Mouse (Mus musculus) adrenal gland, adult 2 months (tissue): ENCODE data around the gene Hist1h3a. TPM values are rescaled to one million over a fixed set of nuclear protein-coding genes. Genes with fewer than 3 reads are reported as not detected.

Experiments used
- microRNA-seq, 2 experiments: library from miRNA; unstranded; fragments of <30 nt; microRNA quantifications; one replicate each; pipeline ENCODE4 v1.2.0; 2021
- polyA plus RNA-seq: library from polyadenylated mRNA; depleted of rRNA; stranded (reverse); fragments of >200 nt; gene quantifications from 2 replicates; pipeline ENCODE4 v1.2.3, GENCODE M21; 2012; rRNA removed
- total RNA-seq, 2 experiments: library from RNA; stranded (reverse); gene quantifications; 2 replicates each; pipeline ENCODE4 v1.2.3; 2021

Gene Hist1h3a
- total and polyA plus RNA-seq, 3 experiments, result 6.6 to 35.7 (median 32.5) TPM

Small RNA genes lying within 50 kb of the gene (microRNA-seq; reads per million reads assigned to microRNA genes)
- gene Gm44314 (0 reads per million in 2 experiments), gene Gm44484 (0 reads per million in 2 experiments)

Other genes with a start within 250 kb of the Hist1h3a start
Only the 30 nearest of the 37 such genes appear.
- gene Hist1h1d, start 209.1 kb downstream of the Hist1h3a start, total RNA-seq, result 1 to 10 TPM; 2.4 to 3.4 TPM
- gene Hist1h1d, start 209.1 kb downstream of the Hist1h3a start, polyA plus RNA-seq, result not detected in 2 replicates
- 10 to 100 TPM; 41.4 to 51.2 TPM for gene Hist1h3e, start 200.0 kb downstream of the Hist1h3a start, total RNA-seq
- 12.8 and 14.0 TPM in 2 replicates for gene Hist1h3e, start 200.0 kb downstream of the Hist1h3a start, polyA plus RNA-seq
- gene Hist1h2ae, start 191.2 kb downstream of the Hist1h3a start, total RNA-seq, result 1 to 10 TPM; 2.7 to 4.9 TPM
- 0.90 and 3.7 TPM in 2 replicates for gene Hist1h2ae, start 191.2 kb downstream of the Hist1h3a start, polyA plus RNA-seq
- gene Hist1h2bg, start 191.0 kb downstream of the Hist1h3a start, total RNA-seq, result 10 to 100 TPM; 41.1 to 60.2 TPM
- gene Hist1h2bg, start 191.0 kb downstream of the Hist1h3a start, polyA plus RNA-seq, result 25.3 and 27.0 TPM in 2 replicates
- gene Hist1h2bf, start 188.2 kb downstream of the Hist1h3a start, total RNA-seq, result 10 to 100 TPM; 17.9 to 21.6 TPM
- 0.80 and 5.5 TPM in 2 replicates for gene Hist1h2bf, start 188.2 kb downstream of the Hist1h3a start, polyA plus RNA-seq
- gene Hist1h2ad, start 188.0 kb downstream of the Hist1h3a start, total RNA-seq, result 1 to 10 TPM; 2.9 to 6.4 TPM
- gene Hist1h2ad, start 188.0 kb downstream of the Hist1h3a start, polyA plus RNA-seq, result 2.5 and 3.2 TPM in 2 replicates
- 1 to 10 TPM; 3.7 to 6.5 TPM for gene Hist1h3d, start 186.6 kb downstream of the Hist1h3a start, total RNA-seq
- 3.7 TPM in 2 replicates for gene Hist1h3d, start 186.6 kb downstream of the Hist1h3a start, polyA plus RNA-seq
- gene Hist1h4d, start 180.8 kb downstream of the Hist1h3a start, total RNA-seq, result 100 to 1,000 TPM; 118 to 129 TPM
- 2.6 and 2.7 TPM in 2 replicates for gene Hist1h4d, start 180.8 kb downstream of the Hist1h3a start, polyA plus RNA-seq
- gene Hist1h2be, start 141.3 kb downstream of the Hist1h3a start, total RNA-seq, result 10 to 100 TPM; 11.3 to 14.8 TPM
- 1.7 and 2.0 TPM in 2 replicates for gene Hist1h2be, start 141.3 kb downstream of the Hist1h3a start, polyA plus RNA-seq
- 10 to 100 TPM; 44.2 to 71.4 TPM for gene Hist1h1e, start 139.8 kb downstream of the Hist1h3a start, total RNA-seq
- 1.0 and 1.2 TPM in 2 replicates for gene Hist1h1e, start 139.8 kb downstream of the Hist1h3a start, polyA plus RNA-seq
- 1 to 10 TPM; 2.0 to 2.5 TPM for gene Hist1h2ac, start 78.4 kb downstream of the Hist1h3a start, total RNA-seq
- gene Hist1h2ac, start 78.4 kb downstream of the Hist1h3a start, polyA plus RNA-seq, result 0.34 and 0.87 TPM in 2 replicates
- 100 to 1,000 TPM; 143 to 210 TPM for gene Hist1h2bc, start 78.2 kb downstream of the Hist1h3a start, total RNA-seq
- gene Hist1h2bc, start 78.2 kb downstream of the Hist1h3a start, polyA plus RNA-seq, result 308 and 343 TPM in 2 replicates
- not detected for gene Hist1h1t, start 66.6 kb downstream of the Hist1h3a start, total RNA-seq
- not detected in 2 replicates for gene Hist1h1t, start 66.6 kb downstream of the Hist1h3a start, polyA plus RNA-seq
- 10 to 100 TPM; 70.2 to 84.7 TPM for gene Hist1h4c, start 63.9 kb downstream of the Hist1h3a start, total RNA-seq
- 1.7 and 2.8 TPM in 2 replicates for gene Hist1h4c, start 63.9 kb downstream of the Hist1h3a start, polyA plus RNA-seq
- 10 to 100 TPM; 22.3 to 33.0 TPM for gene Hfe, start 51.5 kb downstream of the Hist1h3a start, total RNA-seq
- 27.9 and 30.3 TPM in 2 replicates for gene Hfe, start 51.5 kb downstream of the Hist1h3a start, polyA plus RNA-seq
- 100 to 1,000 TPM; 168 to 270 TPM for gene Hist1h1c, start 23.6 kb downstream of the Hist1h3a start, total RNA-seq
- 32.9 and 41.2 TPM in 2 replicates for gene Hist1h1c, start 23.6 kb downstream of the Hist1h3a start, polyA plus RNA-seq
- gene Hist1h3c, start 16.8 kb downstream of the Hist1h3a start, total RNA-seq, result 10 to 100 TPM in 1 of 2 experiments, 1 to 10 TPM in 1; 4.6 to 14.7 TPM
- 4.9 and 6.7 TPM in 2 replicates for gene Hist1h3c, start 16.8 kb downstream of the Hist1h3a start, polyA plus RNA-seq
- 10 to 100 TPM; 17.1 TPM for gene Hist1h2bb, start 15.7 kb downstream of the Hist1h3a start, total RNA-seq
- gene Hist1h2bb, start 15.7 kb downstream of the Hist1h3a start, polyA plus RNA-seq, result 4.2 and 5.6 TPM in 2 replicates
- gene Hist1h2ab, start 11.3 kb downstream of the Hist1h3a start, total RNA-seq, result 10 to 100 TPM; 25.7 to 26.0 TPM
- 1.6 and 4.1 TPM in 2 replicates for gene Hist1h2ab, start 11.3 kb downstream of the Hist1h3a start, polyA plus RNA-seq
- 10 to 100 TPM; 25.0 to 32.1 TPM for gene Hist1h3b, start 10.1 kb downstream of the Hist1h3a start, total RNA-seq
- gene Hist1h3b, start 10.1 kb downstream of the Hist1h3a start, polyA plus RNA-seq, result 2.5 and 3.2 TPM in 2 replicates
- 10 to 100 TPM; 64.3 to 65.2 TPM for gene Hist1h4b, start 5.4 kb downstream of the Hist1h3a start, total RNA-seq
- gene Hist1h4b, start 5.4 kb downstream of the Hist1h3a start, polyA plus RNA-seq, result 2.4 and 3.9 TPM in 2 replicates
- 10 to 100 TPM; 21.1 to 26.3 TPM for gene Hist1h4a, start 1.2 kb downstream of the Hist1h3a start, total RNA-seq
- gene Hist1h4a, start 1.2 kb downstream of the Hist1h3a start, polyA plus RNA-seq, result 0.36 and 2.1 TPM in 2 replicates
- 10 to 100 TPM; 11.0 to 19.6 TPM for gene Hist1h1a, start 1.3 kb upstream of the Hist1h3a start, total RNA-seq
- 0.21 and 0.25 TPM in 2 replicates for gene Hist1h1a, start 1.3 kb upstream of the Hist1h3a start, polyA plus RNA-seq
- under 1 TPM in 1 of 2 experiments, not detected in 1; 0.43 TPM for gene Trim38, start 7.5 kb upstream of the Hist1h3a start, total RNA-seq
- gene Trim38, start 7.5 kb upstream of the Hist1h3a start, polyA plus RNA-seq, result not detected in 2 replicates
- gene Slc17a2, start 44.6 kb upstream of the Hist1h3a start, total RNA-seq, result under 1 TPM in 1 of 2 experiments, not detected in 1; 0.20 TPM
- gene Slc17a2, start 44.6 kb upstream of the Hist1h3a start, polyA plus RNA-seq, result 0.07 TPM in 1 of 2 replicates, not detected in the other
- 1 to 10 TPM in 1 of 2 experiments, under 1 TPM in 1; 0.35 to 1.6 TPM for gene Slc17a3, start 77.0 kb upstream of the Hist1h3a start, total RNA-seq
- gene Slc17a3, start 77.0 kb upstream of the Hist1h3a start, polyA plus RNA-seq, result 0.20 TPM in 1 of 2 replicates, not detected in the other
- gene Slc17a1, start 105.4 kb upstream of the Hist1h3a start, total RNA-seq, result under 1 TPM in 1 of 2 experiments, not detected in 1; 0.24 TPM
- not detected in 2 replicates for gene Slc17a1, start 105.4 kb upstream of the Hist1h3a start, polyA plus RNA-seq
- gene Slc17a4, start 152.6 kb upstream of the Hist1h3a start, total RNA-seq, result under 1 TPM; 0.14 to 0.43 TPM
- gene Slc17a4, start 152.6 kb upstream of the Hist1h3a start, polyA plus RNA-seq, result 0.08 and 0.15 TPM in 2 replicates
- gene Hist1h2ba, start 171.8 kb upstream of the Hist1h3a start, total RNA-seq, result not detected
- gene Hist1h2ba, start 171.8 kb upstream of the Hist1h3a start, polyA plus RNA-seq, result not detected in 2 replicates
- gene Hist1h2aa, start 172.1 kb upstream of the Hist1h3a start, total RNA-seq, result not detected
- gene Hist1h2aa, start 172.1 kb upstream of the Hist1h3a start, polyA plus RNA-seq, result not detected in 2 replicates